Mouse (Mus musculus) lung, adult 2 months (tissue): ENCODE data around the gene Vezf1.

Source experiments
- CTCF ChIP-seq: fragments of 200-500 bp; IDR thresholded peaks from 2 replicates; pipeline ENCODE4 v1.5.1; 2011; ENCODE audit warnings: mild to moderate bottlenecking, low read length, control low read depth; ENCODE audit not compliant: insufficient read depth
- POLR2A ChIP-seq: fragments of 200-500 bp; IDR thresholded peaks from 2 replicates; pipeline ENCODE4 v1.6.1; 2011; ENCODE audit warnings: low read depth, mild to moderate bottlenecking, control low read depth, low read length, borderline replicate concordance; ENCODE audit errors: extremely low read depth

DNA sequence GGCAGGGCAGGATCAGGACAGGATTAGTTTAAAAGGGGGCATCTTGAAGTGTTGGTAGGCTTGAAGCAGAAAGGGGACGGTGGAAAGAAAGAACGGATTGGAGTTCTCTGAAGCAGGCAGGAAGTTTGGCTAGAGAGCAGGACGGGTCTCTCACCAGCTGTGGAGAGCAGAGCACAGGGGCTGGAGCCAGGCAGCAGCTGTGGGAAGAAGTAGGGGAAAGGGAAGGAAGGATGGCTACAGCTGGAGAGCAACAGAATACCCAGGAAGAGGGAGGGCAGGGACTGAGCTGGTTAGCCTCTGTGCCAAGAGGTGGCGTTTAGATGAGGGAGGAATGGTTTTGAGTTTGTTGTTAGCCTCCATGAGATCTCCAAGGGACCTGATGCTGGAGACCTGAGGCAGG is 29.1 kb downstream of the Vezf1 start:
- TF ChIP-seq CTCF (no peak), POLR2A (0 out of 2 replicates have a peak, but pooled peaks have one; percentile 15)
